Comparison of ENCODE assay signal across 8 mouse cellular contexts in the genomic region with DNA sequence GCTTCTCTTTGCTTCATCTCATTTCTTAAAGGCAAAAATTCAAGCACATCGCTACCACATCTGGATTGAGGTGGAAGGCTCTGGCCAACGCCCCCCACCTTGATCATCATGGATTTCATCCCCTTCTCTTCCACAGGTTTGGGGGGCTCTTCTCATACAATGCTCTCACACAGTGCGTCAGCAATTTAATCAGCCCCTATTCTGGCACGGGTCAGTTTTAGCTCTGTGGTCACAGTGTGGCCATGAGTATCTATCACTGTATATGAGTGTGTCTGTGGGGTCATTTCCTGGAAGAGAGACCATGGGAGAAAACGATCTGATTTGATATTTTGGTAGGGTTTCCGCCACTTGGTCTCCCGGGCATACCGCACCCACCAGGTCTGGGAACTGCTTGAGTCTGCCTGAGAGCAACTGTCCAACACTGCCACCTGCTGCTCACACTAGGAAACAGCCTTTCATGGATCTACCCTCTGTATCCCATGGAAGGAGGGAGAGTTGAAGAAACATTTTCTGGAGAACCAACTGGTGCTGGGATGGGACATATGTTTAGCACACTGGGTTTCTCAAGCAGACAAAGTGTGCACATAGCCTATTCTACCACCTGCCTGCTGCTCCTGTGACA. TPM values are rescaled to one million over a fixed set of nuclear protein-coding genes. Genes with fewer than 3 reads are reported as not detected.
DNase-seq lines count a peak whose midpoint lies in the region; ATAC-seq and TF ChIP-seq lines count a peak whose summit lies in the region.

No protein-coding gene starts in this region.

- 38% methylated on average over 8 of the region's 8 CpGs for whole genome bisulfite sequencing in kidney, adult 2 months
- 65% methylated on average over 8 of the region's 8 CpGs for WGBS in limb, embryonic 10.5 days

- no peaks in the 10 kb centered on the region for H3K36me3 ChIP-seq in kidney, adult 2 months (ENCODE audit: control insufficient read depth, insufficient read depth, low read length)
- peaks cover 52% of the 10 kb centered on the region for H3K36me3 ChIP-seq in limb, embryonic 10.5 days

- no peak for ATAC-seq in CD4-positive, CD25-positive, alpha-beta regulatory T cell, adult 4 months
- peak; percentile 62; the same call in 1 of the 2 replicates for ATAC-seq in monocyte, adult 5-6 weeks (replicated peaks; ENCODE audit: insufficient number of reproducible peaks, low FRiP score, low TSS enrichment, poor library complexity, severe bottlenecking)

- peak; percentile 86 for DNase-seq in CD4-positive, CD25-positive, alpha-beta regulatory T cell, adult 2 months (ENCODE audit: low read depth, low spot score)
- peak; percentile 93 for DNase-seq in embryo, embryonic 10 days (ENCODE audit: low spot score)
- DNase-seq in gastrocnemius, postnatal 25 days, result peak; percentile 60
- peak; percentile 86 for DNase-seq in kidney, adult 2 months
- DNase-seq in limb, embryonic 10.5 days (ENCODE audit: low spot score), result peak; percentile 83
- DNase-seq in spleen, postnatal 36 days (ENCODE audit: low spot score in 2 of 2), result peak; percentile 59 to 60

- TF ChIP-seq CTCF in kidney, adult 2 months (conservative IDR thresholded peaks at IDR 0.05; ENCODE audit: insufficient read depth, insufficient read length, low read depth, low read length), result peak; percentile 99

- H3K27me3 ChIP-seq in kidney, adult 2 months (replicated peaks; ENCODE audit: control insufficient read depth, insufficient read depth, low read length), result no peaks in the 10 kb centered on the region
- no peaks in the 10 kb centered on the region for H3K27me3 ChIP-seq in limb, embryonic 10.5 days (ENCODE audit: low read depth, poor library complexity, severe bottlenecking)

- no peak overlapping the region for H3K4me3 ChIP-seq in kidney, adult 2 months (ENCODE audit: insufficient read depth, low read depth, low read length)
- H3K4me3 ChIP-seq in limb, embryonic 10.5 days, result no peak overlapping the region

- no peak overlapping the region for H3K27ac ChIP-seq in kidney, adult 2 months (ENCODE audit: insufficient read depth, low read depth, low read length)
- no peak overlapping the region for H3K27ac ChIP-seq in limb, embryonic 10.5 days

- H3K4me1 ChIP-seq in kidney, adult 2 months (ENCODE audit: control insufficient read depth, insufficient read depth, low read length), result no peaks in the 10 kb centered on the region
- no peaks in the 10 kb centered on the region for H3K4me1 ChIP-seq in limb, embryonic 10.5 days

- no peak for TF ChIP-seq POLR2A in kidney, adult 2 months (IDR thresholded peaks at IDR 0.05; ENCODE audit: low read depth, low read length)

- no peaks in the 10 kb centered on the region for H3K9me3 ChIP-seq in limb, embryonic 10.5 days (replicated peaks)

RNA-seq across cellular contexts. Expression of a gene that starts 21.1 kb away (rescaled TPM):
- under 1 TPM in 1 of 2 experiments, not detected in 1; 0.16 TPM for polyA plus RNA-seq in CD4-positive, CD25-positive, alpha-beta regulatory T cell, adult 4 months (2017; shearing (Covaris generic))
- total RNA-seq in gastrocnemius, postnatal 25 days (2021), result 1 to 10 TPM; 4.2 to 5.5 TPM
- 8.3 and 11.2 TPM in 2 replicates for polyA plus RNA-seq in kidney, adult 2 months (2012; rRNA removed)
- polyA plus RNA-seq in limb, embryonic 10.5 days (2016; fragmentation: Nextera tagmentation; extraction: Ambion mirVana), result 15.6 and 17.6 TPM in 2 replicates
- not detected in 3 replicates for total RNA-seq in monocyte, adult 5-6 weeks (2017)

RNA-seq across cellular contexts. Expression of a gene that starts 29.3 kb away (rescaled TPM):
- under 1 TPM; 0.22 to 0.92 TPM for polyA plus RNA-seq in CD4-positive, CD25-positive, alpha-beta regulatory T cell, adult 4 months (2017; shearing (Covaris generic))
- total RNA-seq in gastrocnemius, postnatal 25 days (2021), result 10 to 100 TPM; 22.1 to 27.4 TPM
- 2.9 and 4.0 TPM in 2 replicates for polyA plus RNA-seq in kidney, adult 2 months (2012; rRNA removed)
- polyA plus RNA-seq in limb, embryonic 10.5 days (2016; fragmentation: Nextera tagmentation; extraction: Ambion mirVana), result 0.10 and 0.14 TPM in 2 replicates
- 0.49 to 2.1 TPM (median 0.57 TPM) in 3 replicates for total RNA-seq in monocyte, adult 5-6 weeks (2017)
